Mouse (Mus musculus): ENCODE measurements around the gene Plxnd1.

- TF ChIP-seq CTCF (IDR thresholded peaks at IDR 0.05; ENCODE audit: extremely low read depth, insufficient read length, insufficient replicate concordance, low read depth, low read length), result no peak
- TF ChIP-seq POLR2A (IDR thresholded peaks at IDR 0.05; ENCODE audit: low read depth, low read length), result no peak
Measured at GRCm38 (mm10) chr6:115973881-115974662, 20.7 kb downstream of the Plxnd1 start.

All from small intestine, adult 2 months (tissue).